Mouse (Mus musculus) ES-E14 (cell line): ENCODE data around the gene Spag5. TPM values are rescaled to one million over a fixed set of nuclear protein-coding genes. Genes with fewer than 3 reads are reported as not detected.

Experiments
- DNase-seq: peaks from one replicate; pipeline ENCODE4 v3.0.0-alpha.2; 2013; ENCODE audit warnings: low read depth, low spot score
- H3K27ac ChIP-seq: 2 replicates; pipeline ENCODE4 v1.5.1; 2012; ENCODE audit warnings: low read depth, mild to moderate bottlenecking, low read length, moderate library complexity, mixed read lengths; ENCODE audit not compliant: poor library complexity, insufficient read depth, severe bottlenecking
- H3K36me3 ChIP-seq: 2 replicates; pipeline ENCODE4 v1.6.1; 2012; ENCODE audit warnings: mild to moderate bottlenecking, low read length, moderate library complexity, mixed read lengths; ENCODE audit not compliant: control insufficient read depth, poor library complexity, insufficient read depth, severe bottlenecking
- H3K4me1 ChIP-seq, 2 experiments: fragments of 150-350 bp in 1 of 2; sonication (generic) in 1 of 2; 2 replicates each; pipeline ENCODE4 v1.6.1; 2012; ENCODE audit warnings: low read length in 2 of 2, mild to moderate bottlenecking in 1 of 2, mixed read lengths in 1 of 2; ENCODE audit not compliant: control insufficient read depth in 2 of 2, insufficient read depth in 2 of 2, poor library complexity in 1 of 2
- H3K4me3 ChIP-seq, 2 experiments: fragments of 150-350 bp in 1 of 2; sonication (generic) in 1 of 2; 2 replicates each; pipeline ENCODE4 v1.5.1; 2012; ENCODE audit warnings: low read length in 2 of 2, low read depth in 1 of 2, mild to moderate bottlenecking in 1 of 2, mixed read lengths in 1 of 2; ENCODE audit not compliant: insufficient read depth in 1 of 2, poor library complexity in 1 of 2, severe bottlenecking in 1 of 2
- H3K9ac ChIP-seq: 2 replicates; pipeline ENCODE4 v1.6.1; 2012; ENCODE audit warnings: low read depth, mild to moderate bottlenecking, low read length, mixed read lengths; ENCODE audit not compliant: poor library complexity, insufficient read depth, severe bottlenecking
- H3K9me3 ChIP-seq: fragments of 150-350 bp; sonication (generic); 2 replicates; pipeline ENCODE4 v1.6.1; 2012; ENCODE audit warnings: low read depth, mild to moderate bottlenecking, low read length; ENCODE audit not compliant: control insufficient read depth, insufficient read depth
- CHD2 ChIP-seq: IDR thresholded peaks from 2 replicates; pipeline ENCODE4 v1.6.1; 2014; ENCODE audit warnings: mild to moderate bottlenecking, low read depth, low read length, inconsistent platforms
- HCFC1 ChIP-seq: IDR thresholded peaks from 2 replicates; pipeline ENCODE4 v1.6.1; 2012; ENCODE audit warnings: low read length, inconsistent platforms, borderline replicate concordance; ENCODE audit not compliant: insufficient read depth
- MAFK ChIP-seq: IDR thresholded peaks from 2 replicates; pipeline ENCODE4 v1.6.1; 2014; ENCODE audit warnings: mild to moderate bottlenecking, low read depth, low read length, inconsistent platforms; ENCODE audit not compliant: insufficient read depth
- ZC3H11A ChIP-seq: IDR thresholded peaks from 2 replicates; pipeline ENCODE4 v1.6.1; 2012; ENCODE audit warnings: low read depth, mild to moderate bottlenecking, inconsistent platforms, low read length, borderline replicate concordance
- ZNF384 ChIP-seq: IDR thresholded peaks from 2 replicates; pipeline ENCODE4 v1.6.1; 2012; ENCODE audit warnings: low read depth, low read length, inconsistent platforms
- in situ Hi-C, 2 experiments: fragments of 600-800 bp; cut with MboI; formaldehyde crosslinking; loops; one replicate each; pipeline ENCODE4 v1.15.1; 2025; ENCODE audit warnings: low sequenced_read_pairs in 2 of 2, inconsistent platforms in 1 of 2; ENCODE audit not compliant: unreplicated experiment in 2 of 2
- total RNA-seq: library from RNA; depleted of rRNA; stranded (reverse); fragments of 300-350 nt; gene quantifications from 2 replicates; pipeline ENCODE4 v1.2.3, GENCODE M21; 2012

Gene Spag5
- total RNA-seq, 1 experiment = 58.2 TPM

DNA sequence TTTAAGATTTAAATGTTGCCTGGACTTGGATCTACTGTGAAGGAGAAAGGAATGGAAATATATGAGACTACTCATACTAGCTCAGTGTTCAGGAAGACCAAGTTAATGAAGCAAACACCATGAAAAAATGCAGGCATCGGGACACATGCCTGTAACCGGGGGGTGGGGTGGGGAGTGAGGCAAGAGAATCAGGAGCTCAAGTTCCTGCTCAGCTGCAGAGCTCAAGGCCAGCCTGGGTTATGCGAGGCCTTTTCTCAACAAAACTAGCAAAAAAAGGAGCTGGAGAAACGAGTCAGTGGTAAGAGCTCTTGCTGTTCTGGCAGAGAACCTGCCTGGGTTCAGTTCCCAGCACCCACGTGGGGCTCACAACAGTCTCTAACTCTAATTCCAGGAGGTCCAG lies 32.7 kb downstream of the Spag5 start:
- peaks cover 2% of the 10 kb centered on the region in 2 experiments; a peak in 2 of 4 replicates for H3K4me1 ChIP-seq
- H3K36me3 ChIP-seq = peaks cover 25% of the 10 kb centered on the region
- in situ Hi-C loops = no loop called here
- H3K9me3 ChIP-seq = no peaks in the 10 kb centered on the region
- H3K9ac ChIP-seq = no peak overlapping the region
- TF ChIP-seq MAFK (no peak), ZC3H11A (no peak), HCFC1 (no peak), CHD2 (no peak), ZNF384 (no peak)
- no peak overlapping the region for H3K27ac ChIP-seq
- no peak overlapping the region for H3K4me3 ChIP-seq
- no peak for DNase-seq

DNA sequence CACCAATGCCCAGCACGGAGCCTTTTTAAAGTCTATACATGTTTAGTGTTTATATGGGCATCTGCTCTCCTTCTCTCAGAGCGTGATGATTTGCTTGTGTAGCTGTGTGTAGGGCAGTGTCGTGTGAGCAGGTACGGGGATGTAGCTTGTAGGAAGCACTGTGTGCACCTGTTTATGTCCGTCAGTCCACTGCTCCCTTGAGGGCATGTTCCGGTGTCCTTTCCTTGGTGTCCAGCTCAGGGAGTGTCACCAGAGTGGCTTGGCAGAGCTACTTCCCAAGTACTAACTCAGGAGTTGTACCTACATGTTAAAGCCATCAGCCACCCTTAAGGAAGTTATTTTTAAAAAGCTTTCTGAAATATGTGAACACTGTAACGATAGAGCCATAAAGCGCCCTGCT lies 35.7 kb downstream of the Spag5 start:
- no peak for TF ChIP-seq MAFK
- no peak for TF ChIP-seq ZC3H11A
- in situ Hi-C loops = no loop called here
- Histone ChIP-seq H3K9me3 (no peaks in the 10 kb centered on the region), H3K4me1 (peaks cover 0 to 4% of the 10 kb centered on the region in 2 experiments; a peak in 1 of 4 replicates), H3K27ac (no peak overlapping the region), H3K36me3 (peaks cover 39% of the 10 kb centered on the region), H3K4me3 (no peak overlapping the region), H3K9ac (no peak overlapping the region)
- DNase-seq = no peak

DNA sequence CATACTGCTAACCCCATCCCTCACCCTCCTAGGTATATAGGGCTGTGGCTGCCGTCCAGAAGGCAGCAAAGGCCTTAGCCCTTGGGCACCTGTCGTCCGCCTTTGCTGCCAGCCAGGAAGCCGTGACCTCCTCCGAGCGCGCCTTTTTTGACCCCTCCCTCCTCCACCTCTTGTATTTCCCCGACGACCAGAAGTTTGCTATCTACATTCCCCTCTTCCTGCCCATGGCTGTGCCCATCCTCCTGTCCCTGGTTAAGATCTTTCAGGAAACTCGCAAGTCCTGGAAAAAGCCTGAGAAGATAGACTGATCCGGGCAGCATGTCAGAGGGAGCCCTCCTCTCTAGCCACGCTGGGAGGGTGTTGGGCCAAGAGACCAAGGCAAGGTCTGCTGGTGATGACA lies 40.4 kb downstream of the Spag5 start:
- in situ Hi-C loops = no loop called here
- no peak for DNase-seq
- Histone ChIP-seq H3K4me3 (no peak overlapping the region), H3K36me3 (peaks cover 23% of the 10 kb centered on the region), H3K9me3 (no peaks in the 10 kb centered on the region), H3K9ac (no peak overlapping the region), H3K27ac (no peak overlapping the region), H3K4me1 (peaks cover 2 to 13% of the 10 kb centered on the region in 2 experiments; a peak in 2 of 4 replicates)
- no peak for TF ChIP-seq HCFC1
- TF ChIP-seq ZNF384 = no peak
- no peak for TF ChIP-seq ZC3H11A
- TF ChIP-seq MAFK = no peak

DNA sequence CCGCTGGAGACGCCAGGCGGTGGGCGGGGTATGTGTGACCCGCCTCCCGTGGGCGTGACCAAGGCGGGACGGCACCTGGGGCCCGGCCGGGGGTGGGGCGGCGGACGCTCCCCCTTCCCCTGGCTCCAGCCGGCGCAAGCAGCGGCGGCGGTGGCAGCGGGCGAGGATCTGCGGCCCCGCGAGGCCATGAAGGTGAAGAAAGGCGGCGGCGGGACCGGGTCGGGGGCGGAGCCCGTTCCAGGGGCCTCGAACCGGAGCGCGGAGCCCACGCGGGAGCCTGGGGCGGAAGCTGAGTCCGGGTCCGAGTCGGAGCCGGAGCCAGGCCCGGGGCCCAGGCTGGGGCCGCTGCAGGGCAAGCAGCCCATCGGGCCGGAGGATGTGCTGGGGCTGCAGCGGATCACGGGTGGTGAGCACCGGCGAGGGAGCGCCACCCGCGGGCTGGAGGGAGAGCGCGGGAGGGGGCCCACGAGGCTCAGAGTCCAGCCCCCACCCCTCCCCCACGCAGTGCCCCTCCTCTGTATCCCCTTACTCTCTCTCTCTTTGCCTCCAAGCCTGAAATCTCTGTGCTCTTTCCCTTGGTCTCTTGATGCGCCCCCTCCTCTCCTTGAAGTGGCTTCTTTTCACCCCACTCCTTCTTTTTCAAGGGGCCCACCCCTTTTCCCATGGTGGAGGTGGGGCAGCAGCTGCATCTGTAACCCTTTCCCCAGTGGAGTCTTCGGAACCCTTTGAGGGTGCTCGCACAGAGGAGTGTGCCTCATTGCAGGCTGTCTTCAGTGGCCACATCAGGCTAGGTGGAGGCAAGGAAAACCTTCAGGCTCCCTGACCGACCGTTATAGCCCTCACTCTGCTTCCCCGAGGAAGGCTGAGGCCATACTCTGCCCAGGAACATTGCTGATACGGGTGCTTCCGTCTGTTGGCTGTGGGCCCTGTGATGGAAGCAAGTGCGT lies 42.3 kb downstream of the Spag5 start, which contains the start of gene Unc119:
Gene Unc119, plus strand, starts transcription at position 102 of the 947 bp plus-strand sequence.
- Histone ChIP-seq H3K4me3 (peak within 1 kb of the TSS; percentile 76 to 91), H3K9me3 (no peaks in the 10 kb centered on the region), H3K36me3 (peaks cover 20% of the 10 kb centered on the region), H3K27ac (no peak within 1 kb of the TSS), H3K4me1 (peaks cover 2 to 24% of the 10 kb centered on the region in 2 experiments; a peak in 3 of 4 replicates), H3K9ac (peak within 1 kb of the TSS; percentile 75)
- in situ Hi-C loops = no loop called here
- peak; percentile 49 for DNase-seq
- no peak for TF ChIP-seq ZNF384
- TF ChIP-seq MAFK = no peak
- TF ChIP-seq CHD2 = no peak
